Mouse (Mus musculus): Measurements from ENCODE around the gene Hspa1l.

Gene Hspa1l

DNA sequence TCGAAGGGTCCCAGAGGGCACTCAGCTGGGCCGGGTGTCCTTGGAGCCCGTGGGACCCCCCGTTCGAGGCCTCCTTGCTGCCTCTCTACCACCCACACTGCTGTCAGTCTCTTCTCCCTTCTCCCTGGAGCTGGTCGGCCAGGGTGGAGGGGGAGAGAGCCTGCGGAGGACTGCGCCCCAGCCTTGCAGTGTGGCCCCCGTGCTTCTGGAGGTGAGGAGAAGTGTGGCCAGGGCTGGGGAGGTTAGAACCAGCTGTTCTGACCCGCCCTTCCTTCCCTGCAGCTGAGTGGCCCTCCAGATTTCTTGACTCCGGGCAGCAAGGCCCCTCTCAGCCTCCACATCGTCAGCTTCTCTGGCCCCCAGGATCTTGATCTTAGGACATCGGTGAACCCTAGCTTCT lies 51.8 kb downstream of the Hspa1l start:
- no peak for ATAC-seq (ENCODE audit: low TSS enrichment)

GRCm38 (mm10) chr17:35024691-35025488 lies 52.4 kb downstream of the Hspa1l start:
- no peak for ATAC-seq (ENCODE audit: low TSS enrichment)

GRCm38 (mm10) chr17:35026206-35026605 lies 53.7 kb downstream of the Hspa1l start:
- no peak for ATAC-seq (ENCODE audit: low TSS enrichment)

DNA sequence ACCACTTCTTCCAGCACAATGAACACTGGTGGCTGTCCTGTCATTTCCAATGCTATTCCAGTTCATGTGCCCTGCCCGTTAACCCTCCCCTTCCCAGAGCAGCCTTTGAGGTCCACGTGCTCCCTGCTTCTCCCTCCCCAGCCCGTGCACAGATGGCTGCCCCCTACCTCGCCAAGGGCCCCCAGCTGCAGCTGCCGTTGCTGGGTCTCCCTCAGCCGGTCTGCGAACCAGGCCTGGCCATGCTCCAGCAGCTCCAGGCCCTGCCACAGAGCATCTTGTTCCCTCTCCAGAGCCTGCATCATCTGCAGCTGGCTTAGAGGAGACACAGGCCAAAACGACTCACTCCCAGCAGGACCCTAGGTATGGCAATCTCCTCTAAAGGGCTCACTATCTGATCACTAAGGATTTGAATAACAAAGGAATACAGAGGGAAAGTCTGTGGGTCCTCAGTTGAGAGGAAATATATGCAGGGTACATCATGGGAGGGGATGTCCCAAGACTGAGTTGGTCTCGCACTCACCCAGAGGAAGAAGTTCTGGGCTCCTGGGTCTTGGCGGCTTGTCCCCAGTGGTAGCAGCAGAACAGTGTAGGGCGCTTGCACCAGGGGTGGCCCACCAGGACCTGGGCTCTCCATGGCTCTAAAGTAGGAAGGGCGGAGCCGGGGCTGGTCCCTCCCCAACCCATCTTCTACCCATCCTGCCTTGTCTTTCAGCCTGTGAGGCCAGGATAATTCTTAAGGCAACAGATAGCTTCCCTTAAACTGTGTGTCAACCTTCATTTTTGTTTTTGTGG lies 55.0 kb downstream of the Hspa1l start, which contains the start of gene Sapcd1:
Gene Sapcd1, minus strand, starts transcription at position 740 of the 792 bp plus-strand sequence.
- peak; percentile 62; the same call in 1 of the 2 replicates for ATAC-seq (ENCODE audit: low TSS enrichment)

DNA sequence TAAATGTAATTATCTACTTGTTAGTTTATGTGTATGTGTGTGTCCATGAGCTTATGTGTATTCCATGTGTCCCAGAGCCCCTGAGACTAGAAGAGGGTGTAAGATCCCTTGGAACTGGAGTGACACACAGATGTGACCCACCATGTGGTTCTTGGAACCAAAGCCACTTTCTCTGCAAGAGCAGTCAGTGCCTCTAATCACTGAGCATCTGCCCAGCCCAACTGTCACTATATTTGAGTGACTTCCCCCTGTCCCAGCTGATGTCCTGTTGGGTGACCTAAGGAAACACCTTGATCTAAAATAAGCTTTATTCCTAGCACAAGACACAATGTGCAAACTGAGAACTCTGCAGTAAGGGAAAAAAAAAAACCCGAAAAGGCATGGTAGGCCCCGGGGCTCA lies 55.8 kb downstream of the Hspa1l start:
- ATAC-seq (ENCODE audit: low TSS enrichment): no peak
